Mouse (Mus musculus): Measurements from ENCODE around the gene Hscb. TPM values are rescaled to one million over a fixed set of nuclear protein-coding genes. Genes with fewer than 3 reads are reported as not detected.
"Not testable (repeated sequence)": the region's sequence is repeated elsewhere in the genome, so short reads cannot be mapped to it uniquely, and the experiment has no call there.

The Hscb gene
- polyA plus RNA-seq, 1 experiment from 2014 or later = 31.7 TPM

DNA sequence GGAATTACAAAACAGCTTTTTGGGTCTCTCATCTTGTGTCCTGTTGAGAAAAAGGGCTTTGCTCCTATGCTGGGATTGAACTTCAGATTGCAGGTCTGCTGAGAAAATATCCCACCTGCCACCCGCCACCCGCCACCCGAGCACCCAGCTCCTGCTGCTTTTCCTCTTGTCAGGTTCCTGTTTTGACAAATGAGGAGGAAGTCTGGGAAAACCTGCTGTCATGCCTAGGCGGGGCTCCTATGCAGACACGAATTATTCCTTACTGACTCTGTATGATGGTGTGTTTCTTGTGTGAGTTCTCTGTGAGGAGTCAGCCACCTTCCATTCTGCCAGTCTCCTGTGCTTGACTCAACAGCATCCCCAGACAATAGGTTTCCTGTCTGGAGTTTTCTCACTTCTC lies 20.9 kb upstream of the Hscb start:
- peaks cover 8% of the 10 kb centered on the region; the same call in 1 of the 2 replicates for H3K4me1 ChIP-seq
- no peaks in the 10 kb centered on the region for H3K36me3 ChIP-seq
- no peak overlapping the region for H3K9ac ChIP-seq
- ATAC-seq (ENCODE audit: borderline replicate concordance, extremely low read depth, low FRiP score, low TSS enrichment) = no peak
- no peaks in the 10 kb centered on the region for H3K9me3 ChIP-seq
- H3K27me3 ChIP-seq = no peaks in the 10 kb centered on the region
- H3K4me3 ChIP-seq = no peak overlapping the region
- 82% methylated on average over 5 of the region's 5 CpGs for WGBS
- H3K27ac ChIP-seq = no peak overlapping the region
- H3K4me2 ChIP-seq = no peak overlapping the region

DNA sequence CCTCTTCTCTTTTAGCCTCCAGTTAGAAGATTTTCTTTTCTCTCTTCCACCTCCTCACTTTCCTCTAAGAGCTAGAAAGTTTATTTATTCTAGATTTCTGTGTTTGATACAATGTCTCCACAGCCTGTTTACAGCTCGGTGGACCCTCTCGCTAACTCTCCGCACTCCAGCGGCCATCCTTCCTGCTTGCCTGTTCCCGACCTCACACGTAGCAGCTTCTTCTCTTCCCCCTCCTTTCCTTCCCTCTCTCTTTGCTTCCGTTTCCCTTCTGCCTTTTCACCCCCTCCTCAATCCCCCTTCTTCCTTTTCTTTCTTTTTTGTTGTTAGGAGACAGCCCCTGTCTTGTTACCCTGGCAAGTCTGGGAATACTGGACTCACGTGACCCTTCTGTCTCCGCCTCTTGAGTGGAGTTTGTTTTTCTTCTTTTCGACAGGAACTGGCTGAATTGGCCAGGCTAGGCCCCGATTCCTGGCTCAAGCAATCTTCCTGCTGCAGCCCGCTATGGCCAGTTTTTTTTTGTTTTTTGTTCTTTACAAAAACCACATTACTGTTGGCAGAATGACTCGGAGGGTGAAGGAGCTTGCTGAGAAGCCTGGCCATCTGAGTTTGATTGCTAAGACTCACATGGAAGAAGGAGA lies 19.6 kb upstream of the Hscb start:
- H3K4me2 ChIP-seq = peak overlapping the region; percentile 53
- peaks cover 8% of the 10 kb centered on the region; the same call in 1 of the 2 replicates for H3K4me1 ChIP-seq
- peak overlapping the region; percentile 82 for H3K27ac ChIP-seq
- WGBS = 10% methylated on average over 13 of the region's 13 CpGs
- H3K4me3 ChIP-seq = peak overlapping the region; percentile 35
- ATAC-seq (ENCODE audit: borderline replicate concordance, extremely low read depth, low FRiP score, low TSS enrichment) = peak; percentile 88
- no peaks in the 10 kb centered on the region for H3K27me3 ChIP-seq
- H3K36me3 ChIP-seq = no peaks in the 10 kb centered on the region
- no peaks in the 10 kb centered on the region for H3K9me3 ChIP-seq
- peak overlapping the region; percentile 39 for H3K9ac ChIP-seq

- peaks cover 3% of the 10 kb centered on the region; the same call in 1 of the 2 replicates for H3K36me3 ChIP-seq
- no peak overlapping the region for H3K27ac ChIP-seq
- no peaks in the 10 kb centered on the region for H3K9me3 ChIP-seq
- no peaks in the 10 kb centered on the region for H3K27me3 ChIP-seq
- H3K4me3 ChIP-seq = no peak overlapping the region
- H3K4me1 ChIP-seq = peaks cover 8% of the 10 kb centered on the region; the same call in 1 of the 2 replicates
- ATAC-seq (ENCODE audit: borderline replicate concordance, extremely low read depth, low FRiP score, low TSS enrichment) = no peak
- H3K4me2 ChIP-seq = no peak overlapping the region
- 50% methylated on average over 5 of the region's 5 CpGs for WGBS
- H3K9ac ChIP-seq = no peak overlapping the region
Measured at GRCm38 (mm10) chr5:110857091-110857490, 17.5 kb upstream of the Hscb start.

DNA sequence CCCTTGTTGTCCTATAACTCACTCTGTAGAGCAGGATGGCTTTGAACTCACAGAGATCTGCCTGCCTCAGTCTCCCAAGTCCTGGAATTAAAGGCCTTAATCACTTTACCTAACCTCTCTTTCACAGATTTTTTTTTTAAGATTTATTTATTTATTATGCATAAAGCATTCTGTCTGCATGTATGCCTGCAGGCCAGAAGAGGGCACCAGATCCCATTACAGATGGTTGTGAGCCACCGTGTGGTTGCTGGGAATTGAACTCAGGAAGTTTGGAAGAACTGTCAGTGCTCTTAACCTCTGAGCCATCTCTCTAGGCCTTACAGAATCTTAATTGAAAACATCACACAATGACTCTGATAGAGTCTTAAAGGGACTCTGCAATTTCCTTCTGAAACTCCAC lies 13.4 kb upstream of the Hscb start:
- no peak for ATAC-seq (ENCODE audit: borderline replicate concordance, extremely low read depth, low FRiP score, low TSS enrichment)
- Histone ChIP-seq H3K9ac (no peak overlapping the region), H3K4me3 (no peak overlapping the region), H3K36me3 (peaks cover 17% of the 10 kb centered on the region), H3K27me3 (no peaks in the 10 kb centered on the region), H3K4me2 (no peak overlapping the region), H3K9me3 (no peaks in the 10 kb centered on the region), H3K27ac (no peak overlapping the region), H3K4me1 (no peaks in the 10 kb centered on the region)
- 71% methylated on average over 1 of the region's 1 CpGs for WGBS

- Histone ChIP-seq H3K9me3 (no peaks in the 10 kb centered on the region), H3K27ac (no peak overlapping the region), H3K4me1 (peaks cover 24% of the 10 kb centered on the region), H3K36me3 (peaks cover 9% of the 10 kb centered on the region), H3K4me3 (peak overlapping the region; percentile 69; the same call in 1 of the 2 replicates), H3K9ac (no peak overlapping the region), H3K27me3 (no peaks in the 10 kb centered on the region), H3K4me2 (peak overlapping the region; percentile 78; the same call in 1 of the 2 replicates)
- WGBS = 87% methylated on average over 14 of the region's 14 CpGs
- no peak for ATAC-seq (ENCODE audit: borderline replicate concordance, extremely low read depth, low FRiP score, low TSS enrichment)
Measured at GRCm38 (mm10) chr5:110841046-110841862, 1.7 kb upstream of the Hscb start.

DNA sequence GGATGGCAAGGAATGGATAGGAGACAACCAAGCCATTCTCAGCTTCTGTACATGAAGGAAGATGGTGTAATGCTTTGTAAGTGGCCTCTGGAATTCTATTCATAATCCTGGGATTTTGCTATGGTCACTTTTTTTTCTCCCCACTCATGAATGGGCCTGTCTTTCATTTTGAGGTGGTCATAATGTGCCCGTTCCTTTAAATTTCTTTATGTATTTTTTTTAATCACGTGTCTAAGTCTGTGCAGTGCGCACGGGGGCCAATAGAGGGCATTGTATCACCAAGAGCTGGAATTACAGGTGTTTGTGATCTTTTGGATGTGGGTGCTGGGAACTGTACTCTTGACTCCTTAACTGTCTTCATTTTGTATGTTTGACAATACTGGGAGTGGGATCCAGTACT lies 888 bp upstream of the Hscb start:
- Histone ChIP-seq H3K4me3 (peak overlapping the region; percentile 69), H3K9ac (peak overlapping the region; percentile 44), H3K27me3 (no peaks in the 10 kb centered on the region), H3K36me3 (peaks cover 9% of the 10 kb centered on the region), H3K4me1 (peaks cover 28% of the 10 kb centered on the region), H3K9me3 (no peaks in the 10 kb centered on the region), H3K4me2 (peak overlapping the region; percentile 78), H3K27ac (peak overlapping the region; percentile 89)
- ATAC-seq (ENCODE audit: borderline replicate concordance, extremely low read depth, low FRiP score, low TSS enrichment) = no peak
- 5% methylated on average over 4 of the region's 4 CpGs for WGBS

- WGBS = 5% methylated on average over 28 of the region's 28 CpGs
- Histone ChIP-seq H3K9ac (peak overlapping the region; percentile 63), H3K36me3 (peaks cover 6% of the 10 kb centered on the region), H3K27ac (peak overlapping the region; percentile 78), H3K4me1 (peaks cover 28% of the 10 kb centered on the region), H3K9me3 (no peaks in the 10 kb centered on the region), H3K4me3 (peak overlapping the region; percentile 69), H3K4me2 (peak overlapping the region; percentile 78), H3K27me3 (no peaks in the 10 kb centered on the region)
- peak; percentile 50 for ATAC-seq (ENCODE audit: borderline replicate concordance, extremely low read depth, low FRiP score, low TSS enrichment)
Measured at GRCm38 (mm10) chr5:110839038-110839677, 419 bp downstream of the Hscb start.

GRCm38 (mm10) chr5:110838016-110838415 lies 1.6 kb downstream of the Hscb start:
- H3K9me3 ChIP-seq; H3K27ac ChIP-seq; H3K27me3 ChIP-seq; ATAC-seq (ENCODE audit: borderline replicate concordance, extremely low read depth, low FRiP score, low TSS enrichment); H3K4me2 ChIP-seq; H3K36me3 ChIP-seq; H3K4me3 ChIP-seq; H3K9ac ChIP-seq: not testable (repeated sequence)
- peaks cover 28% of the 10 kb centered on the region for H3K4me1 ChIP-seq
- 88% methylated on average over 5 of the region's 5 CpGs for WGBS

DNA sequence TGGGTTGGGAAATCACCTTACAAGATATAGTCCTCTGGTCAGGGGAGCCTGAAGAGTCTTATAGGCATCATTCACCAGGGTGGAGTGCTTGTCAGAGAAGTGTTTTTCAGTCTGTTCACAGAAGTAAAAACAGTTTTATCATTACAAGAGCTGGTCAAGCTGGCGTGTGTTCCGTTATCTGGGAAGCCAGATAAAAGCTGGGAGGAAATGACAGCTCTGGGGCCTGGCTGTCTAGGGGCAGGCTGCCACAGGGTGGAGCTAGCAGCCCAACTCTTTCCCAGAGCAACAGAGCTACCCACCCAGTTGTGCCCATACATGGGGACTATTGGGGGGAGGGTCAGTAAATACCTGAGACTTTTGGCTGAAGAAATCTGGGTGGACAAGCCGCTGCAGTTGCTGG lies 3.6 kb downstream of the Hscb start:
- Histone ChIP-seq H3K9ac (no peak overlapping the region), H3K4me2 (no peak overlapping the region), H3K36me3 (no peaks in the 10 kb centered on the region; the same call in 1 of the 2 replicates), H3K27ac (no peak overlapping the region), H3K27me3 (no peaks in the 10 kb centered on the region), H3K4me3 (no peak overlapping the region), H3K9me3 (no peaks in the 10 kb centered on the region), H3K4me1 (peaks cover 24% of the 10 kb centered on the region)
- WGBS = 19% methylated on average over 3 of the region's 3 CpGs
- ATAC-seq (ENCODE audit: borderline replicate concordance, extremely low read depth, low FRiP score, low TSS enrichment) = no peak

DNA sequence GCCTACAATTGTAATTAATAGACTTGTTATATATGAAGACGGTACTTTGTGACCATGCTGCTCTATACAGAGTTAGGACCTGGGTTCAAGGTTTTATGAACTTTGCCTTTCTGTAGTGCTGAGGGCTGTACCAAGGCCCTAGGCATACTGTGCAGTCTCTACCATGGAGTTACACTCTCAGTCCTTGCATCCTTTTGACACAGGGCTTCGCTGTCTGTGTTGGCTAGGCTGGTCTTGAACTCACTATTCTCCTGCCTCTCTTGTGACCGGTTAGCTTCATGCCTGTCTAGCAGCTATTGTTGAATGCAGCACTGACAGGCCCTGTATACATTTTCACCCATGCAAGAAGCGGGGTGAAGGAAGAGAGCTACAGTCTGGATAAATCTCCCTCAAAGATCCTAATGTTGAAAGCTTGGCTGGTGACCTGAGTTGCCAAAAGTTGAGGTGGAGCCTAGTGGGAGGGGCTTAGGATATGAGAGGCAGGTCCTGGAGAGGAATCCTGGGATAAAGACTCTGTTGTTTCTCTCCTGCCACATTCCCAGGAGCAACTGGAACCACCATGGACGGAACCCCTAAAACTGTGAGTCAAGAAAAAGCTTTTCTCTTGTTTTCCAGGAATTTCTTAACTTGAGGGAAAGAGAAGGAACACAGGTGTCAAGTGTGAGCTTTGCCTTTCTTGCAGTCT lies 8.4 kb downstream of the Hscb start:
- Histone ChIP-seq H3K4me2 (no peak overlapping the region), H3K9ac (no peak overlapping the region), H3K36me3 (no peaks in the 10 kb centered on the region; the same call in 1 of the 2 replicates), H3K27ac (no peak overlapping the region), H3K4me3 (no peak overlapping the region), H3K9me3 (no peaks in the 10 kb centered on the region), H3K4me1 (peaks cover 4% of the 10 kb centered on the region), H3K27me3 (no peaks in the 10 kb centered on the region)
- no peak for ATAC-seq (ENCODE audit: borderline replicate concordance, extremely low read depth, low FRiP score, low TSS enrichment)
- WGBS = 86% methylated on average over 5 of the region's 5 CpGs

DNA sequence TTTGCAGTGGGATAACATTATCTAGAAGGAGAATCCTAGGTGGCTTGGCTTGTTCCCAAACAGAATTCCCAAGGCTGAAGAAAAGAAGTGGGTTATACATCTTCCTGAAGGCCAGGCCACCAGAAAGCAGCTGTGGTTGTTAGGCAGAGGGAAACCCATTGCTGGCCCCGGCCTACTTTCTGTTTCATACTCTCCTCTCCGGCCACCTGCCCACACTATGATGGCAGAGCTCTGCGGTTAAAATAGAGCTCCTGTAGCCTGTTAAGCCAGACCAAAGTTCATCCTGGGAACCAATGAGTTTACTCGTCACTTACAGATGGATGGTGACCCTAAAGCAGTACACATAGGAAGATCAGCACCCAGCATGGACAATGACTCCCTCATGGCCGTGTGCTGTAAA lies 12.0 kb downstream of the Hscb start:
- H3K9ac ChIP-seq = no peak overlapping the region
- no peaks in the 10 kb centered on the region for H3K9me3 ChIP-seq
- no peak overlapping the region for H3K27ac ChIP-seq
- no peaks in the 10 kb centered on the region for H3K4me1 ChIP-seq
- H3K36me3 ChIP-seq = no peaks in the 10 kb centered on the region
- no peaks in the 10 kb centered on the region for H3K27me3 ChIP-seq
- ATAC-seq (ENCODE audit: borderline replicate concordance, extremely low read depth, low FRiP score, low TSS enrichment) = no peak
- 85% methylated on average over 5 of the region's 5 CpGs for WGBS
- no peak overlapping the region for H3K4me2 ChIP-seq
- H3K4me3 ChIP-seq = no peak overlapping the region
